Mouse (Mus musculus): ENCODE results near the gene Ppcdc.
"Not testable (repeated sequence)": the region's sequence is repeated elsewhere in the genome, so short reads cannot be mapped to it uniquely, and the experiment has no call there.

Gene Ppcdc

GRCm38 (mm10) chr9:57428391-57428790, 11.5 kb downstream of the Ppcdc start:
- DNase-seq (ENCODE audit: low read depth, low spot score), result peak; percentile 71

- DNase-seq (ENCODE audit: low read depth, low spot score), result no peak
These were observed 12.0 kb downstream of the Ppcdc start for GRCm38 (mm10) chr9:57427937-57428336.

GRCm38 (mm10) chr9:57427123-57427522, 12.8 kb downstream of the Ppcdc start:
- not testable (repeated sequence) for DNase-seq (ENCODE audit: low read depth, low spot score)

GRCm38 (mm10) chr9:57425116-57425515, 14.8 kb downstream of the Ppcdc start:
- DNase-seq (ENCODE audit: low read depth, low spot score), result no peak

- DNase-seq (ENCODE audit: low read depth, low spot score), result no peak
These were observed 15.9 kb downstream of the Ppcdc start for GRCm38 (mm10) chr9:57424066-57424465.

- no peak for DNase-seq (ENCODE audit: low read depth, low spot score)
These were observed 18.2 kb downstream of the Ppcdc start for GRCm38 (mm10) chr9:57421688-57422111.

GRCm38 (mm10) chr9:57421121-57421571, 18.8 kb downstream of the Ppcdc start:
- peak; percentile 50 for DNase-seq (ENCODE audit: low read depth, low spot score)

GRCm38 (mm10) chr9:57420321-57421120, 19.4 kb downstream of the Ppcdc start:
- DNase-seq (ENCODE audit: low read depth, low spot score), result peak; percentile 82

GRCm38 (mm10) chr9:57419521-57420267, 20.2 kb downstream of the Ppcdc start:
- no peak for DNase-seq (ENCODE audit: low read depth, low spot score)

- DNase-seq (ENCODE audit: low read depth, low spot score), result no peak
These were observed 22.6 kb downstream of the Ppcdc start for GRCm38 (mm10) chr9:57417341-57417740.

- no peak for DNase-seq (ENCODE audit: low read depth, low spot score)
These were observed 32.6 kb downstream of the Ppcdc start for GRCm38 (mm10) chr9:57407120-57407905.

- DNase-seq (ENCODE audit: low read depth, low spot score), result no peak
These were observed 33.5 kb downstream of the Ppcdc start for GRCm38 (mm10) chr9:57406395-57406794.

GRCm38 (mm10) chr9:57404036-57404435, 35.9 kb downstream of the Ppcdc start:
- no peak for DNase-seq (ENCODE audit: low read depth, low spot score)

GRCm38 (mm10) chr9:57402318-57403251, 37.3 kb downstream of the Ppcdc start:
- DNase-seq (ENCODE audit: low read depth, low spot score), result no peak

GRCm38 (mm10) chr9:57398773-57399172, 41.2 kb downstream of the Ppcdc start:
- DNase-seq (ENCODE audit: low read depth, low spot score), result no peak

GRCm38 (mm10) chr9:57392892-57393291, 47.0 kb downstream of the Ppcdc start:
- DNase-seq (ENCODE audit: low read depth, low spot score), result no peak

- no peak for DNase-seq (ENCODE audit: low read depth, low spot score)
These were observed 49.1 kb downstream of the Ppcdc start for GRCm38 (mm10) chr9:57390869-57391268.

GRCm38 (mm10) chr9:57389131-57389530, 50.8 kb downstream of the Ppcdc start:
- no peak for DNase-seq (ENCODE audit: low read depth, low spot score)

- no peak for DNase-seq (ENCODE audit: low read depth, low spot score)
These were observed 53.0 kb downstream of the Ppcdc start for GRCm38 (mm10) chr9:57386926-57387325.

GRCm38 (mm10) chr9:57384621-57385020, 55.3 kb downstream of the Ppcdc start:
- DNase-seq (ENCODE audit: low read depth, low spot score), result no peak

GRCm38 (mm10) chr9:57360999-57361398, 78.9 kb downstream of the Ppcdc start:
- DNase-seq (ENCODE audit: low read depth, low spot score), result no peak
